Mouse (Mus musculus): ENCODE data around the gene Zfp292.

Gene Zfp292

GRCm38 (mm10) chr4:34798005-34798404 lies 84.8 kb downstream of the Zfp292 start:
- no peak for DNase-seq (ENCODE audit: extremely low read depth, low read depth, low spot score)

GRCm38 (mm10) chr4:34797294-34797983 lies 85.3 kb downstream of the Zfp292 start:
- no peak for DNase-seq (ENCODE audit: extremely low read depth, low read depth, low spot score)

GRCm38 (mm10) chr4:34796294-34796693 lies 86.5 kb downstream of the Zfp292 start:
- no peak for DNase-seq (ENCODE audit: extremely low read depth, low read depth, low spot score)

- no peak for DNase-seq (ENCODE audit: extremely low read depth, low read depth, low spot score)
Observed at GRCm38 (mm10) chr4:34786476-34786875, 96.3 kb downstream of the Zfp292 start.

- no peak for DNase-seq (ENCODE audit: extremely low read depth, low read depth, low spot score)
Observed at GRCm38 (mm10) chr4:34785646-34786045, 97.1 kb downstream of the Zfp292 start.

GRCm38 (mm10) chr4:34784865-34785264 lies 97.9 kb downstream of the Zfp292 start:
- no peak for DNase-seq (ENCODE audit: extremely low read depth, low read depth, low spot score)

- DNase-seq (ENCODE audit: extremely low read depth, low read depth, low spot score), result no peak
Observed at GRCm38 (mm10) chr4:34782730-34783129, 100.0 kb downstream of the Zfp292 start.

GRCm38 (mm10) chr4:34777677-34778527 lies 104.9 kb downstream of the Zfp292 start, which contains the start of gene Smim8:
Smim8 (minus strand) TSS chr4:34778423.
- no peak for DNase-seq (ENCODE audit: extremely low read depth, low read depth, low spot score)

- no peak for DNase-seq (ENCODE audit: extremely low read depth, low read depth, low spot score)
Observed at GRCm38 (mm10) chr4:34771652-34772371, 110.9 kb downstream of the Zfp292 start.

- DNase-seq (ENCODE audit: extremely low read depth, low read depth, low spot score), result no peak
Observed at GRCm38 (mm10) chr4:34756163-34756562, 126.6 kb downstream of the Zfp292 start, which contains the start of gene Gm136. Gm136 (minus strand) TSS chr4:34756263.

Measured in fat pad, adult 2 months (tissue).